Comparison of ENCODE assay signal across 8 mouse cellular contexts in genomic region chrX:4136135-4136534, GRCm38 (mm10).
DNase-seq lines count a peak whose midpoint lies in the region; ATAC-seq and TF ChIP-seq lines count a peak whose summit lies in the region.
"Not testable (repeated sequence)": the region's sequence is repeated elsewhere in the genome, so short reads cannot be mapped to it uniquely, and the experiment has no call there.

No protein-coding gene starts in this region.

- not testable (repeated sequence) for H3K4me1 ChIP-seq in G1E (ENCODE audit: insufficient read depth, low read depth, low read length); lung, adult 2 months (ENCODE audit: control insufficient read depth, insufficient read depth, low read length)

- DNase-seq in G1E (ENCODE audit: low spot score), result not testable (repeated sequence)
- peak; percentile 26 to 27 for DNase-seq in cerebellum, adult 18-20 months
- DNase-seq in gastrocnemius, postnatal 14 days, result peak; percentile 32
- peak; percentile 7 to 15 for DNase-seq in left cerebral cortex, adult 2 months (ENCODE audit: extremely low spot score in 1 of 2, low spot score in 2 of 2)
- peak; percentile 9 for DNase-seq in lung, adult 2 months
- peak; percentile 1 for DNase-seq in right cerebral cortex, adult 2 months (ENCODE audit: low spot score in 2 of 2)
- peak; percentile 3 for DNase-seq in thymus, postnatal 25 days

- 90% methylated on average over 8 of the region's 8 CpGs for WGBS in lung, adult 2 months

- H3K36me3 ChIP-seq in G1E (replicated peaks), result not testable (repeated sequence)

- not testable (repeated sequence) for H3K27me3 ChIP-seq in G1E (ENCODE audit: insufficient read depth, low read length)

- intact Hi-C loops in gastrocnemius, postnatal 14 days (cut with DNase I; ENCODE audit: low total_unique reads); left cerebral cortex, adult 2 months (cut with DNase I): not testable (repeated sequence)

- H3K4me3 ChIP-seq in G1E (ENCODE audit: low read depth, low read length); left cerebral cortex, adult 2 months; lung, adult 2 months (replicated peaks; ENCODE audit: extremely low read depth, low read depth, low read length): not testable (repeated sequence)

- peak; percentile 98 for ATAC-seq in G1E (ENCODE audit: extremely low read depth, insufficient number of reproducible peaks, low FRiP score, poor library complexity, severe bottlenecking)
- peak; percentile 58 for ATAC-seq in inflammation-experienced regulatory T-cells, adult 6 months

- TF ChIP-seq CTCF in G1E (IDR thresholded peaks at IDR 0.05; ENCODE audit: low read depth, low read length); left cerebral cortex, adult 2 months (IDR thresholded peaks at IDR 0.05); lung, adult 2 months (IDR thresholded peaks at IDR 0.05; ENCODE audit: insufficient read depth, low read length): not testable (repeated sequence)

- H3K9me3 ChIP-seq in G1E (replicated peaks), result not testable (repeated sequence)

- not testable (repeated sequence) for TF ChIP-seq POLR2A in lung, adult 2 months (IDR thresholded peaks at IDR 0.05; ENCODE audit: borderline replicate concordance, extremely low read depth, low read depth, low read length)

- H3K27ac ChIP-seq in left cerebral cortex, adult 2 months, result not testable (repeated sequence)
